19 mouse cellular contexts compared by ENCODE assay signal in genomic region chr1:30588885-30589284, GRCm38 (mm10).
DNase-seq lines count a peak whose midpoint lies in the region; ATAC-seq and TF ChIP-seq lines count a peak whose summit lies in the region.
"Had no signal": no experiment of that assay in that cellular context is flagged by ENCODE, and none has a peak within 500 bp of the region (broad histone marks: within the 10 kb centered on the region; RNA-seq: fewer than 3 reads in every experiment).

No protein-coding gene starts in this region.

- no peak for TF ChIP-seq CTCF in intestine, postnatal 0 days (IDR thresholded peaks at IDR 0.05; ENCODE audit: low read depth)

- peak; percentile 56 for DNase-seq in embryo, embryonic 10 days (ENCODE audit: low spot score)
- no peak for DNase-seq in embryo, embryonic 9.5 days (ENCODE audit: extremely low spot score)
- DNase-seq in layer of hippocampus, adult 9-11 months = peak; percentile 14
- no peak for DNase-seq in layer of hippocampus, postnatal 25 days (ENCODE audit: extremely low spot score in 1 of 2, low spot score in 1 of 2)
- peak; percentile 53 for DNase-seq in brain, adult 2 months (ENCODE audit: low read depth, low spot score)
- peak; percentile 14 for DNase-seq in embryonic facial prominence, embryonic 10.5 days (ENCODE audit: low spot score)
- no peak for DNase-seq in adrenal gland, adult 18-20 months (ENCODE audit: low spot score in 2 of 2)
- DNase-seq: adrenal gland, postnatal 14 days; gastrocnemius, adult 2 months; gastrocnemius, postnatal 36 days; heart, adult 11 months; heart, postnatal 4 days had no signal

- H3K4me3 ChIP-seq in embryonic facial prominence, embryonic 10.5 days = no peak overlapping the region
- H3K4me3 ChIP-seq in intestine, postnatal 0 days (ENCODE audit: low read depth, low read length) = no peak overlapping the region
- H3K4me3 ChIP-seq: embryonic facial prominence, embryonic 13.5 days; forebrain, embryonic 12.5 days; gastrocnemius, adult 2 months; heart, embryonic 13.5 days; hindbrain, embryonic 12.5 days; intestine, embryonic 15.5 days had no signal

- no peaks in the 10 kb centered on the region for H3K4me1 ChIP-seq in embryonic facial prominence, embryonic 10.5 days
- H3K4me1 ChIP-seq in intestine, postnatal 0 days (replicated peaks; ENCODE audit: control insufficient read depth, insufficient read depth, low read length) = no peaks in the 10 kb centered on the region
- H3K4me1 ChIP-seq: embryonic facial prominence, embryonic 13.5 days; forebrain, embryonic 12.5 days; hindbrain, embryonic 12.5 days; intestine, embryonic 15.5 days had no signal

- no peaks in the 10 kb centered on the region for H3K36me3 ChIP-seq in embryonic facial prominence, embryonic 10.5 days (replicated peaks)
- H3K36me3 ChIP-seq in intestine, postnatal 0 days (ENCODE audit: control insufficient read depth, insufficient read depth) = no peaks in the 10 kb centered on the region
- H3K36me3 ChIP-seq: embryonic facial prominence, embryonic 13.5 days; forebrain, embryonic 12.5 days; heart, embryonic 13.5 days; hindbrain, embryonic 12.5 days; intestine, embryonic 15.5 days had no signal

- no peak overlapping the region for H3K9ac ChIP-seq in intestine, postnatal 0 days (ENCODE audit: low read depth, low read length)
- H3K9ac ChIP-seq: embryonic facial prominence, embryonic 13.5 days; forebrain, embryonic 12.5 days; heart, embryonic 13.5 days; hindbrain, embryonic 12.5 days; intestine, embryonic 15.5 days had no signal

- H3K4me2 ChIP-seq in intestine, postnatal 0 days (replicated peaks; ENCODE audit: low read depth) = no peak overlapping the region
- H3K4me2 ChIP-seq: embryonic facial prominence, embryonic 13.5 days; forebrain, embryonic 12.5 days; heart, embryonic 13.5 days; hindbrain, embryonic 12.5 days; intestine, embryonic 15.5 days had no signal

- H3K27ac ChIP-seq in embryonic facial prominence, embryonic 10.5 days (replicated peaks) = no peak overlapping the region
- H3K27ac ChIP-seq in intestine, postnatal 0 days (ENCODE audit: low read depth, low read length) = no peak overlapping the region
- H3K27ac ChIP-seq: embryonic facial prominence, embryonic 13.5 days; forebrain, embryonic 12.5 days; gastrocnemius, adult 2 months; heart, embryonic 13.5 days; hindbrain, embryonic 12.5 days; intestine, embryonic 15.5 days had no signal

- no peaks in the 10 kb centered on the region for H3K9me3 ChIP-seq in embryonic facial prominence, embryonic 10.5 days
- no peaks in the 10 kb centered on the region for H3K9me3 ChIP-seq in intestine, postnatal 0 days (ENCODE audit: control insufficient read depth)
- H3K9me3 ChIP-seq: embryonic facial prominence, embryonic 13.5 days; forebrain, embryonic 12.5 days; heart, embryonic 13.5 days; hindbrain, embryonic 12.5 days; intestine, embryonic 15.5 days had no signal

- WGBS in embryonic facial prominence, embryonic 10.5 days = 37% methylated on average over 3 of the region's 3 CpGs
- 53% methylated on average over 3 of the region's 3 CpGs for WGBS in intestine, postnatal 0 days

- no peaks in the 10 kb centered on the region for H3K27me3 ChIP-seq in embryonic facial prominence, embryonic 10.5 days (replicated peaks; ENCODE audit: low read depth, poor library complexity, severe bottlenecking)
- no peaks in the 10 kb centered on the region for H3K27me3 ChIP-seq in intestine, postnatal 0 days (replicated peaks; ENCODE audit: control insufficient read depth, insufficient read depth, low read length)
- H3K27me3 ChIP-seq: embryonic facial prominence, embryonic 13.5 days; forebrain, embryonic 12.5 days; heart, embryonic 13.5 days; hindbrain, embryonic 12.5 days; intestine, embryonic 15.5 days had no signal

- no peak for ATAC-seq in intestine, postnatal 0 days
- ATAC-seq: forebrain, embryonic 16.5 days; intestine, embryonic 15.5 days had no signal

Comparison
In these comparisons a context has a peak if more than half of its experiments do, and no peak if none do; other contexts are left out.
1. DNase-seq: peak in embryo, embryonic 10 days (single experiment), layer of hippocampus, adult 9-11 months (single experiment), brain, adult 2 months (single experiment) and embryonic facial prominence, embryonic 10.5 days (single experiment); none in embryo, embryonic 9.5 days (single experiment), layer of hippocampus, postnatal 25 days (0 of 2) and adrenal gland, adult 18-20 months (0 of 2).